Mouse (Mus musculus) liver, postnatal 0 days (tissue): Measurements from ENCODE around the gene Cnot6l. TPM values are rescaled to one million over a fixed set of nuclear protein-coding genes. Genes with fewer than 3 reads are reported as not detected.

Source experiments
- ATAC-seq: fragments of 200-750 bp; cut with Nextera tagmentation; 2 replicates; pipeline ENCODE4 v1.8.0; 2017; ENCODE audit warnings: mild to moderate bottlenecking, moderate library complexity
- DNase-seq: peaks from one replicate; pipeline ENCODE4 v3.0.0-alpha.2; 2016
- H3K27ac ChIP-seq: fragments of 300-500 bp; sonication (generic); 2 replicates; pipeline ENCODE4 v1.5.1; 2014; ENCODE audit warnings: antibody characterized with exemption, moderate library complexity, mild to moderate bottlenecking, low read depth
- H3K27me3 ChIP-seq: fragments of 300-500 bp; sonication (generic); 2 replicates; pipeline ENCODE4 v1.6.1; 2014; ENCODE audit warnings: low read length, control low read depth, mixed read lengths; ENCODE audit not compliant: insufficient read depth
- H3K36me3 ChIP-seq: fragments of 300-500 bp; sonication (generic); replicated peaks from 2 replicates; pipeline ENCODE4 v1.6.1; 2014; ENCODE audit warnings: mild to moderate bottlenecking, control low read depth, low read length, moderate library complexity, mixed read lengths; ENCODE audit not compliant: insufficient read depth
- H3K4me1 ChIP-seq: fragments of 300-500 bp; sonication (generic); 2 replicates; pipeline ENCODE4 v1.6.1; 2014; ENCODE audit warnings: antibody characterized with exemption, mild to moderate bottlenecking, control low read depth; ENCODE audit not compliant: insufficient read depth
- H3K4me2 ChIP-seq: fragments of 300-500 bp; sonication (generic); 2 replicates; pipeline ENCODE4 v1.6.1; 2014; ENCODE audit warnings: low read depth, mild to moderate bottlenecking, low read length, moderate library complexity, mixed read lengths
- H3K4me3 ChIP-seq: fragments of 300-500 bp; sonication (generic); 2 replicates; pipeline ENCODE4 v1.5.1; 2014; ENCODE audit warnings: low read depth, low read length
- H3K9ac ChIP-seq: fragments of 300-500 bp; sonication (generic); replicated peaks from 2 replicates; pipeline ENCODE4 v1.6.1; 2014; ENCODE audit warnings: mild to moderate bottlenecking, moderate library complexity
- H3K9me3 ChIP-seq: fragments of 300-500 bp; sonication (generic); 2 replicates; pipeline ENCODE4 v1.6.1; 2016; ENCODE audit warnings: mild to moderate bottlenecking, control low read depth, low read length, mixed read lengths
- CTCF ChIP-seq: sonication (generic); IDR thresholded peaks from 2 replicates; pipeline ENCODE4 v1.5.1; 2016; ENCODE audit warnings: antibody characterized with exemption, low read depth
- EP300 ChIP-seq: IDR thresholded peaks from 2 replicates; pipeline ENCODE4 v1.6.1; 2016; ENCODE audit warnings: antibody characterized with exemption, low read depth, mild to moderate bottlenecking
- WGBS: fragments of 180-500 bp; shearing (Covaris S2); extraction: QIAGEN DNeasy Blood & Tissue Kit; methylation state at CpG from one replicate; pipeline ENCODE4 v1.1.7; 2014; ENCODE audit not compliant: insufficient replicate concordance; 5-methylcytosine and 5-hydroxymethylcytosine counted together
- polyA plus RNA-seq: library from polyadenylated mRNA; unstranded; fragments of >200 nt; fragmentation: Nextera tagmentation; extraction: Ambion mirVana; gene quantifications from 2 replicates; pipeline ENCODE4 v1.2.1, GENCODE M21; 2015

Cnot6l gene
- 10.5 and 12.6 TPM in 2 replicates for polyA plus RNA-seq

- WGBS = 16% methylated on average over 5 of the region's 5 CpGs
These were observed at the start of gene Cnot6l for GRCm38 (mm10) chr5:96164021-96164411. TSS of gene Cnot6l (minus strand) at chr5:96164171.

GRCm38 (mm10) chr5:96209916-96210583 lies 46.1 kb upstream of the Cnot6l start:
- TF ChIP-seq EP300 (peak; percentile 78; the same call in 1 of the 2 replicates), CTCF (no peak)
- DNase-seq = peak; percentile 93
- peak overlapping the region; percentile 80 for H3K4me2 ChIP-seq
- H3K27ac ChIP-seq = peak overlapping the region; percentile 73
- peaks cover 10% of the 10 kb centered on the region for H3K36me3 ChIP-seq
- H3K4me3 ChIP-seq = peak overlapping the region; percentile 73
- H3K9me3 ChIP-seq = no peaks in the 10 kb centered on the region
- peak; percentile 98 for ATAC-seq
- WGBS = under 1% methylated on average over 35 of the region's 35 CpGs
- peaks cover 27% of the 10 kb centered on the region for H3K4me1 ChIP-seq
- H3K27me3 ChIP-seq = no peaks in the 10 kb centered on the region
- peak overlapping the region; percentile 71 for H3K9ac ChIP-seq

More at GRCm38 (mm10) chr5:96164021-96164411, at the start of gene Cnot6l:
- Histone ChIP-seq H3K4me1 (peaks cover 11% of the 10 kb centered on the region), H3K4me3 (peak within 1 kb of the TSS; percentile 95), H3K27ac (peak within 1 kb of the TSS; percentile 100), H3K36me3 (no peaks in the 10 kb centered on the region), H3K9me3 (no peaks in the 10 kb centered on the region), H3K9ac (peak within 1 kb of the TSS; percentile 98), H3K4me2 (peak within 1 kb of the TSS; percentile 97), H3K27me3 (no peaks in the 10 kb centered on the region)
- ATAC-seq (no peak), DNase-seq (peak; percentile 26)
- TF ChIP-seq EP300 (0 out of 2 replicates have a peak, but pooled peaks have one; percentile 34), CTCF (no peak)

- H3K4me2 ChIP-seq = peak within 1 kb of the TSS; percentile 80
- peak; percentile 70 for ATAC-seq
- peak within 1 kb of the TSS; percentile 71 for H3K9ac ChIP-seq
- TF ChIP-seq CTCF = no peak
- TF ChIP-seq EP300 = no peak
- H3K27ac ChIP-seq = peak within 1 kb of the TSS; percentile 73
- peaks cover 9% of the 10 kb centered on the region for H3K36me3 ChIP-seq
- H3K9me3 ChIP-seq = no peaks in the 10 kb centered on the region
- WGBS = 1% methylated on average over 17 of the region's 17 CpGs
- peak within 1 kb of the TSS; percentile 73 for H3K4me3 ChIP-seq
- no peaks in the 10 kb centered on the region for H3K27me3 ChIP-seq
- peaks cover 27% of the 10 kb centered on the region for H3K4me1 ChIP-seq
- DNase-seq = peak; percentile 44
These were observed 45.5 kb upstream of the Cnot6l start, which contains the start of gene Mrpl1 for GRCm38 (mm10) chr5:96209459-96209858. TSS of gene Mrpl1 (plus strand) at chr5:96209493.

- H3K36me3 ChIP-seq = no peaks in the 10 kb centered on the region
These were observed 44.6 kb upstream of the Cnot6l start for GRCm38 (mm10) chr5:96208543-96208942.

GRCm38 (mm10) chr5:96207531-96207930 lies 43.6 kb upstream of the Cnot6l start:
- H3K4me2 ChIP-seq = no peak overlapping the region
- TF ChIP-seq EP300 (no peak), CTCF (no peak)
- no peak overlapping the region for H3K9ac ChIP-seq
- H3K36me3 ChIP-seq = no peaks in the 10 kb centered on the region
- no peaks in the 10 kb centered on the region for H3K9me3 ChIP-seq
- no peak for ATAC-seq
- H3K4me3 ChIP-seq = no peak overlapping the region
- H3K27me3 ChIP-seq = no peaks in the 10 kb centered on the region
- H3K4me1 ChIP-seq = peaks cover 27% of the 10 kb centered on the region
- 78% methylated on average over 2 of the region's 2 CpGs for WGBS
- no peak for DNase-seq
- H3K27ac ChIP-seq = no peak overlapping the region

More at GRCm38 (mm10) chr5:96208543-96208942, 44.6 kb upstream of the Cnot6l start:
- WGBS = 19% methylated on average over 4 of the region's 4 CpGs
- no peak overlapping the region; the same call in 1 of the 2 replicates for H3K9ac ChIP-seq
- H3K9me3 ChIP-seq = no peaks in the 10 kb centered on the region
- no peaks in the 10 kb centered on the region for H3K27me3 ChIP-seq
- no peak for ATAC-seq
- no peak overlapping the region for H3K4me3 ChIP-seq
- H3K4me1 ChIP-seq = peaks cover 27% of the 10 kb centered on the region
- no peak for TF ChIP-seq CTCF
- no peak for TF ChIP-seq EP300
- peak overlapping the region; percentile 73 for H3K27ac ChIP-seq
- no peak for DNase-seq
- H3K4me2 ChIP-seq = peak overlapping the region; percentile 80; the same call in 1 of the 2 replicates

- Histone ChIP-seq H3K4me3 (no peak overlapping the region), H3K9me3 (no peaks in the 10 kb centered on the region), H3K4me2 (no peak overlapping the region), H3K4me1 (peaks cover 31% of the 10 kb centered on the region), H3K36me3 (no peaks in the 10 kb centered on the region), H3K27ac (peak overlapping the region; percentile 18; the same call in 1 of the 2 replicates), H3K9ac (no peak overlapping the region), H3K27me3 (no peaks in the 10 kb centered on the region)
- ATAC-seq (no peak), DNase-seq (peak; percentile 63)
- WGBS = 29% methylated on average over 2 of the region's 2 CpGs
- no peak for TF ChIP-seq EP300
- TF ChIP-seq CTCF = no peak
These were observed 42.9 kb upstream of the Cnot6l start for GRCm38 (mm10) chr5:96206897-96207296.
